Mouse (Mus musculus) CH12.LX (cell line): ENCODE measurements around the gene Hspd1.
A peak's percentile ranks its signal among the peaks of the same experiment; 100 is the strongest.

Source experiments
- BHLHE40 ChIP-seq: IDR thresholded peaks from 2 replicates; pipeline ENCODE4 v1.6.1; 2011; ENCODE audit warnings: mild to moderate bottlenecking, low read depth, low read length, improper control_type of control experiment
- CHD1 ChIP-seq: IDR thresholded peaks from 2 replicates; pipeline ENCODE4 v1.6.1; 2012; ENCODE audit warnings: low read depth, low read length, improper control_type of control experiment, inconsistent platforms
- CTCF ChIP-seq, 2 experiments: IDR thresholded peaks in 1 of 2; conservative IDR thresholded peaks in 1 of 2; 2 replicates each; pipeline ENCODE4 v1.5.1; 2011 to 2012; ENCODE audit warnings: low read depth in 2 of 2, low read length in 2 of 2, improper control_type of control experiment in 1 of 2, inconsistent platforms in 1 of 2, mild to moderate bottlenecking in 1 of 2, moderate library complexity in 1 of 2
- E2F4 ChIP-seq: IDR thresholded peaks from 2 replicates; pipeline ENCODE4 v1.6.1; 2011; ENCODE audit warnings: low read depth, low read length, improper control_type of control experiment; ENCODE audit not compliant: insufficient replicate concordance
- ETS1 ChIP-seq: conservative IDR thresholded peaks from 2 replicates; pipeline ENCODE4 v1.6.1; 2012; ENCODE audit warnings: low read depth, mild to moderate bottlenecking, inconsistent platforms, low read length, improper control_type of control experiment, moderate library complexity
- MXI1 ChIP-seq: IDR thresholded peaks from 2 replicates; pipeline ENCODE4 v1.6.1; 2011; ENCODE audit warnings: mild to moderate bottlenecking, low read depth, low read length, improper control_type of control experiment
- MYC ChIP-seq: IDR thresholded peaks from 2 replicates; pipeline ENCODE4 v1.6.1; 2011; ENCODE audit warnings: low read depth, mild to moderate bottlenecking, improper control_type of control experiment, low read length
- POLR2A ChIP-seq: IDR thresholded peaks from 2 replicates; pipeline ENCODE4 v1.6.1; 2011; ENCODE audit warnings: low read depth, mild to moderate bottlenecking, improper control_type of control experiment, low read length
- RAD21 ChIP-seq: IDR thresholded peaks from 2 replicates; pipeline ENCODE4 v1.6.1; 2011; ENCODE audit warnings: low read depth, mild to moderate bottlenecking, low read length, improper control_type of control experiment, moderate library complexity
- SIN3A ChIP-seq: IDR thresholded peaks from 2 replicates; pipeline ENCODE4 v1.6.1; 2012; ENCODE audit warnings: low read length, improper control_type of control experiment, inconsistent platforms
- TCF12 ChIP-seq: IDR thresholded peaks from 2 replicates; pipeline ENCODE4 v1.6.1; 2014; ENCODE audit warnings: low read depth, mild to moderate bottlenecking, inconsistent platforms, low read length, improper control_type of control experiment
- UBTF ChIP-seq: IDR thresholded peaks from 2 replicates; pipeline ENCODE4 v1.6.1; 2012; ENCODE audit warnings: low read depth, mild to moderate bottlenecking, inconsistent platforms, low read length, improper control_type of control experiment, moderate library complexity
- ZC3H11A ChIP-seq: IDR thresholded peaks from 2 replicates; pipeline ENCODE4 v1.6.1; 2012; ENCODE audit warnings: low read depth, mild to moderate bottlenecking, inconsistent platforms, low read length, improper control_type of control experiment

DNA sequence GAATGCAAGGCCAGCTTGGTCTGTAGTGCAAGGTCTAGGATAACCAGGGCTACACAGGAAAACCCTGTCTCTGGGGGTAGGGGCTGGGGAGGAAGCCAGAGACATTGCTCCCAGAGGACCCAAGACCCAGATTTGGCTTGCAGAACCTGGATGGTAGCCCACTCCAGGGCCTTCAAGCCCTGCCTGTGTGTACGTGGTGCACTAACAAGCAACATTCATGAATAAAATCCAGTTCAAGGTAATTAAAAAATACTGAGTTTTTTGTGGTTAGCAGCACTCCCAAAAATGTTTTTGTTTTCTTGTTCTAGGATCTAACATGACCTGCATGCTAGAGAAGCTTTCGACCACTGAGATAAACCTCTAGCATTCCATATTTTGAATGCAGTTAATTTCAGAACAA lies 4.0 kb upstream of the Hspd1 start:
- TF ChIP-seq ETS1 (no peak), TCF12 (no peak), ZC3H11A (no peak), CTCF (conservative IDR thresholded peaks at IDR 0.05 in 1 of 2, IDR thresholded peaks at IDR 0.05 in 1 of 2; ENCODE audit: low read depth in 2 of 2, low read length in 2 of 2) (no peak), E2F4 (no peak), UBTF (no peak), CHD1 (no peak), SIN3A (no peak), POLR2A (peak; percentile 40; the same call in 1 of the 2 replicates), RAD21 (no peak), BHLHE40 (no peak), MYC (no peak), MXI1 (no peak)
